Mouse (Mus musculus): Measurements from ENCODE around the gene Dab1. TPM values are rescaled to one million over a fixed set of nuclear protein-coding genes. Genes with fewer than 3 reads are reported as not detected.
A peak's percentile ranks its signal among the peaks of the same experiment; 100 is the strongest.

The Dab1 gene
- total RNA-seq, 2 experiments from 2014 or later: 0.41 to 1.2 TPM

- no peak for DNase-seq
These were observed 650.4 kb downstream of the Dab1 start for GRCm38 (mm10) chr4:104269422-104270172.

DNA sequence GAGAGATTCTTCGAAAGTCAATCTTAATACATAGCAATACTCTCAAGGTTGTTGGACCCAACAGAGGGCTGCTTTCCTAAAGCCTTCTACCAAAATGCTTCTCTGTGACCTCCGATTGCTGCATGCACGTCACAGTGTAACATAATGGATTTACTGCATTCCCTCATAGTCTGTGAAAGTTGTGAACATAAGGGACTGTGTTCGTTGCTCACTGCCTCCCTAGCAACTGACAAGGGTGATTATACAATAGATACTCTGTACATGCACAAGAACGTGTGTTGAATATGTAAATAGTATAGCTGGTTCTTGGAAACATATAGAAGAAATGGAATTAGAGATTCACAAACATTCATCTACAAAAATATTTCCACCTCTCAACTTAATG is 651.0 kb downstream of the Dab1 start:
- no peak for DNase-seq

GRCm38 (mm10) chr4:104275260-104275659 is 656.1 kb downstream of the Dab1 start:
- no peak for DNase-seq

DNA sequence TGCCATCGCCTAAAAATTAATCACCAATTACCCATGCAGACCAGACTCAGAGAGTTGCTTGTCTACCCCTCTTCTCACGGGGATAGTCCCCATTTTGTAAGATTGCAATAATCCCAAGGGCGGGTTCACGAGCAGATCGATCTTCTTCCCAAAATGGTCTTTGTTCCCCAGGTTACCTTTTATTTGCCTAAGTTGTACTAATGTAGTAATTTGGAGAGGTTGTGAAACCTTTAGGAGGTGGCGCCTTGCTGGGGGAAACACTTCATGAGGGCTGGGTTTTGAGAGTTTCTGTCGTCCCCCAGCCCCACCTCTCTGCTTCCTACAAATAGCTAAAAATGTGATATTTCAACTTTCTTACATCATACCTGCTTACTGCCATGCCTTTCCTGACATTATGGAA is 657.8 kb downstream of the Dab1 start:
- DNase-seq: no peak

DNA sequence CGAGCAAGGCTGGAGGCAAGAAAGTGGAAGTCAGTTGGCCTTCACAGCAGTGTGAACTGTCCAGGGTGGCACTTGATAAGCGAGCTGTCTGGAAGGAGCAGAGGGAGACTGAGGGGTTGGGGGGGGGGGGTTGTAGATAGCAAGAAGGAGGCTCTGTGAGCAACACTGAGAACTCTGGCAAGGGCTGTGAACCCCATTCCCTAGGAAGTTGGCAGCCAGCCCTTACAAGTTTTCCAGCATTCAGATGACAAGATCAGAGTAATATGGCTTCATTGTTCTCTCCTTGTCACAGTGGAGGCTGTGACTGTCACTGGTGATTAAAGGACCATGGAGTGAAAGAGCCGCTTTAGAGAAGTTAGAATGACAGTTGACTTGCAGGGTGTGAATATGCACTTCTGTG is 662.4 kb downstream of the Dab1 start:
- no peak for DNase-seq

DNA sequence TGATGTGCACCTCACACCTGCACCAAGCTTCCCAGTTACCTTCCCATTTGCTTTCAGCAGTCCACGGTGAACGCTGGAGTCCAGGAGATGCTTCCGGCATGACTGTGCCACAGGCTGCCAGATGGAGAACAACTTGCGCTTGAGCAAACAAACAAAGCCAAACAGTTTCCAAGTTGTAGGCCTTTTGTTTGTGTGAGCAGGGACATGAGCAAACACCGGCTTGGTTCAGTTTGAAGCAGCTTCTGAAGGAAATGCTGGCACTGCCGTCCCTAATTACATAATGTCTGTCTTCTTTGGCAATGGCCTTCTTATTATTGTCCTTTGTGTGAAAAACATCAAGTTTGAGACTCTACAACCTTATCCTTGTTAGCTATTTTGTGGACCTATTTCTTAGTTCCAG is 664.7 kb downstream of the Dab1 start:
- DNase-seq: no peak

DNA sequence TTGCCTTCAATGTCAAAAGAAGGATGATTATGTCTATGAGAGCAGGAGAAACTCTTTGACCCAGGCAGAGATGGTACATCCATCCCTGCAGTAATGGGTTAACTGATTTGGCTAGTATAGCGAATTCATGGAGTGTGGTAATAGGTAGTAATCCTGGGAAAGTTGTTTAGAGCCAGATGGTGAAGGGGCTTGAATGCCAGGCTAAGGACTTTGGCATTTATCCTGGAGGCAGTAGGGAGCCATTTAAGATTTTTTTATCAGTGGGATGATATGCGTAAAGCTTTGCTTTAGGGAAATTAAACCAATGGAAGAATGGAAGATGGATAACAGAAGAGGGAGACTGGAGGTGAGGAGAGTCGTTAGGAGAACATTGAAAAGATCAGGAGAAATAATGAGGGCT is 669.2 kb downstream of the Dab1 start:
- no peak for DNase-seq

GRCm38 (mm10) chr4:104301764-104302163 is 682.6 kb downstream of the Dab1 start:
- no peak for DNase-seq

- DNase-seq: no peak
These were observed 684.0 kb downstream of the Dab1 start for GRCm38 (mm10) chr4:104302996-104303652.

DNA sequence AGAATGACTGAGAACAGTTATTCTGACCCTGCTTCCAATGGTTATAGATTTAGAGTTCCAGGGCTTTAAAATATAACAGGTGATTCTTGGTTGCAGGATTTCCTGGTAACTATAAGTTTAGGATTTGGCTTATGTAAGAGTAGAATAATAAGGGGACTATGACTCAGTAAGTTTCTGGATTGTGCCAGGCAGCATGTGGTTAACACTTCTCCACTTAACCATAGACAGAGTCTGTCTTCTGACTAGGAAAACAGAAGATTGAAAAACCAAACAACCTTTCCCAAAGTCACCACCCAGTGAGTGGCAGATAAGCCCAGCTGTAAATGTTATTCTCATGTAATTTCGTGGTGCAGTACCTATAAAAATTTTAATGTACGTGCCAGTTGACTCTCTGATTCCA is 688.6 kb downstream of the Dab1 start:
- no peak for DNase-seq

DNA sequence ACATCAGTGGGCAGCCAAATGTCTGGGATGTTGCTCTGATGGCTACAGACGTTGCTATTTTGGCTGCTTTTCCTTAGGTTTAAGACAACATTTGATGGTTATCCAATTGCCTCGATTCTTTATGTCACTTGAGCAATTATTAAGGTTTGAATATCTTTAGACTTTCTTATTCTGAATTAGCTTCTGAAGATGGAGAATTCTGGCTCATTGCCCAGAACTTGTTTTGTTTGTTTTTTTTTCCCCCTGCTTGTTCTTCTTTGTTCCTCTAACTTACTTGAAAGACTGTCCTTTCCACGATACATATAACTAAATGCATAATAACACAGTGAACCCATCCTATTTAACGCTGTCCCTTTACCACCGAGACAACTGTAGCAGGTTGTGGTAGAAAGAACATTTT is 707.1 kb downstream of the Dab1 start:
- DNase-seq: no peak

- no peak for DNase-seq
These were observed 712.7 kb downstream of the Dab1 start for GRCm38 (mm10) chr4:104331896-104332295.

- DNase-seq: no peak
These were observed 713.2 kb downstream of the Dab1 start for GRCm38 (mm10) chr4:104332399-104332798.

DNA sequence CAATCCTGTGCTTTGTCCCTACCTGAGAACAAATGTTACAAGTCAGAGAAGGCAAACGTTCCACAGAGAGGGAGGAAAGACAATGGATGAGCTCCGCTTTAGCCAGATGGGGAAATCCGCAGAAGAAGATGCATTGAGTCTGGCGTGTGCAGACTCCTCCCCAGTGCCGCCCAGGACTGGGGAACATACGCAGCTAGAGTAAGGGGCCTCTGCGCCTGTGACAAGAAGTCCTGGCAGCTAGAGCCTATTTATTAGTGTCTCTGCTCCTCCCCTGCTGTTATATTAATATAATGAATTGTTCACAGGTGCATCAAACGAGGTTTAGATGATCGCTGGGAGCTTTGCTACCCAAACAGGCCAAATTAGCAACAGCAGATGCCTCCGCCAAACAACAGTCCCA is 718.1 kb downstream of the Dab1 start:
- no peak for DNase-seq

DNA sequence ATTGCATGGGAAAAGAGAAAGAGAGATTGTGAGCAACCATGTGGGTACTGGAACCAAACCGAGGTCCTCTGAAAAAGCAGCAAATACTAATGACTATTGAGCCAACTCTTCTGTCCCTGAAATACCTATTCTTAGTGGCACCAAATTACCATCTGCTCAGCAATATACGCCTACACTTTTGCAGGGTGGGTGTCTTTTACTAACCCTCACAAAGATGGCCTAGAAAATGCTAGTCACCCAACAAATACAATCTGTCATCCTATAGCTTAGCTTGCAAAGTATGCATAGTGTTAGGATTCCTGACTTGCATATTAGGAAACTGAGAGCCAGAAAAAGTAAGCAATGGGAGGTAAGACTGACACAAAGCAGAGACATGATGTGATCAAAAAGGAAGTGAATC is 719.2 kb downstream of the Dab1 start:
- DNase-seq: no peak

GRCm38 (mm10) chr4:104361345-104361744 is 742.2 kb downstream of the Dab1 start:
- no peak for DNase-seq

DNA sequence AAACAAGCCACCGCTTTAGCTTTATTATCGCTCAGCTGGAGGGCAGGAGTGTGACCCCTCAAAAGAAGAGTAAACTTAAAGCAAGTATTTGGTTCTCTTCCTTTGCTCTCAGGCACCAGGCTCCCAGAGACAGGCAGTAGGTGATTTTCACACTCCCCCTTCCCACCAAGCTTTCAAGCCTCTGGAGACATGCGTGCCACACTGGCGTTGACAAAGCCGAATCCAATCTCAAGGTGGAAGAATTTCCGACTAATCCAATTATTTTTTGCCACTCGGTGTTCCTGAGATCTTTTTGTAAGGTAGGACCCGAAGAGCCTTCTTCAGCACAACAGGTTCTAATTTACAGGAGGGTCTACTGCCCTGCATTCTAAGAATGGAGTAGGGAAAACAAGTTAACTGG is 747.3 kb downstream of the Dab1 start:
- DNase-seq: no peak

GRCm38 (mm10) chr4:104366894-104367740 is 748.0 kb downstream of the Dab1 start:
- DNase-seq: peak; percentile 60

DNA sequence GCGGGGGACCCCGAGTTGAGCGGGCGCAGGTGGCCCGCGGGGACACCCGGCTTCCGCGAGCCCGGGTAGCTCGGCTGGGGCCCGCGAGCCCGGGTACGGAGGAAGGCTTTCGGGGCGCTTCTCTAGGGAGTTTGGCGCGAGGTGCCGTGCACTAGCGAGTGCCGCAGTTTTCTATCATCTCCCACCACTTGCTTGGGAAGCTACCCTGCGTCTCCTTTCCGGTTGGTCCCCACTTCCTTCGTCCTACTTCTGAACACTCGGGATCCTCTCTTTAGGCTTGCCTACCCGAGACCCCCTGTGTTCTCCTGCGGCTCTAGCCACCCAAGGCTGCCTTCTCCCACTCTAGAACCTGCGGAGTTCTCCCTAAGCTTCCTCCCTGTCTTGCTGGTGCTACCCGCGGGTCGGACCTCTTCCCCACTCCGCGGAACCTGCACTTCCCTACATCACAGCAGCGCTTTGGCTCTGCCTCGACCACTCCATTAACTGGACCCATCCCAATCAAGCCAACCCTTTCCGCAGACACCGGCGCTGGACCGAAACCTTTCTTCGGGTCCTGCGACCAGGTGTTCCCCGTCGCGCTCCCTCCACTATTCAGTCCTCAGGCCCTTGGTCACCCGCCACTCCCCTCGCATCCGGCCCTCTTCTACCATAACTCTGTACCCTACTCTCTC is 748.7 kb downstream of the Dab1 start:
- peak; percentile 4 for DNase-seq

DNA sequence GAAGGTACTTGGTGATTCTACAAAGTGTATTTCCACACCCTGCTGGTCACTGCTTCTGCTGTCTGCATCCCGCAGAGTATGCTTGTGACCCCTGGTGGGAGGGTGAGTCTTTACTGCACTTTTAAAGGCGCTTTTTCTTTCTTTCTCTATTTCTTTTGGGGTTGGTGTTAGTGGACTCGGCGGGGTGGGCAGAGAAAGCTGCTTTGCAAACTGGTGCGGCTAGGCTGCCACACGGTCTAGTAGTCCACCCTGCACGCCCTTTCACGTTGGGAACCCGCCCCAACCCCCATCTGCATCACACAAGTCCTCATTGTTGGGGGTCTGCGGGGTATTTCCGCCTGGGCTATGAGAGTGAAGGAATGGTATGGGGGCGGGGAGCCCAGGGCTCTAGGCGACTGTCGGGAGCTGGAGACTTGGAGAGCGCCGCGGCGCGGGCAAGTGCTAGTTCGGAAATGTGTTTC is 749.4 kb downstream of the Dab1 start:
- DNase-seq: peak; percentile 7

DNA sequence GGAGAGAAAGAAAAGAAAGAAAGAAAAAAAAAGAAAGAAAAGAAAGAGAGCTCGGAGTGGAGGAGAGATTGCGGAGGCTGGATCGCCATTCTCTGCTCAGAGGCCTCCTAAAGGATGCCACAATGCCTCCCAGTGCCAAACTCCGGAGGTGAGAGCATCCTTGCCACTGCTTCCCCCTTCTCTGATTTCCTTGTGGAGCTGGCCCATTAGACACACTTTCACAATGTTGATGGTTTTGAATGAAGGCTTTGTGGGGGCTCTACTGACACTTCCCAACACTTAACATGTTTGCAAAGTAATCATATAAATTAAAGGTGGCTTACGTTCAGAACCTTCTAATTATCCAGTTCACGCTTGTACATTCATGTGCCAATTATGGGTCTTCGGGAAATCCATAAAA is 749.9 kb downstream of the Dab1 start:
- no peak for DNase-seq

GRCm38 (mm10) chr4:104371136-104371535 is 752.0 kb downstream of the Dab1 start:
- no peak for DNase-seq

- no peak for DNase-seq
These were observed 755.0 kb downstream of the Dab1 start for GRCm38 (mm10) chr4:104374191-104374590.

Measured in gastrocnemius, postnatal 10 days (tissue).